Mouse (Mus musculus) liver, embryonic 14.5 days (tissue): ENCODE measurements around the gene Nav2.

Experiments
- CTCF ChIP-seq: IDR thresholded peaks from 2 replicates; pipeline ENCODE4 v1.5.1; 2016; ENCODE audit warnings: antibody characterized with exemption, low read depth, control low read depth
- EP300 ChIP-seq: IDR thresholded peaks from 2 replicates; pipeline ENCODE4 v1.6.1; 2016; ENCODE audit warnings: antibody characterized with exemption, low read depth

DNA sequence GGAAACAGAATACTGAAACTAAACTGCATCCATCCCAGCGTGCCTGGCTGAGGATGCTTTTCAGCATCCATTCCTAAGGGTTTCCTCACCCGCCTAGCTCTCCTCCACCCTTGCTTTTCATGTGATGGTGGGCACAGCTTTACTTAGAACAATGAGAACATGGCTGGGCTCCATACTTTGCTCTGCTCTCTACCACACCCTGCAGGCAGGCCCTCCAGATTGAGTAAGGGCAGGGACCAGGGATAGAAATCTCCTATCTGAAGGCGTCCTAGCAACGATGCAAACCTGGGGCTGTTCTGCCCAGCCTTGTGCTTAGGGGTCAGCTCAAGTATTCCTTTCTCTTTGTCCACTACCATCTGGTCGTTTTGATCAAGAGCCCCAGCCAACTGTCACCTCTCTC lies 183.4 kb downstream of the Nav2 start:
- TF ChIP-seq EP300 (no peak), CTCF (no peak)
